Mouse (Mus musculus) hematopoietic multipotent progenitor cell, adult 10-12 weeks (in vitro differentiated cells): ENCODE results near the gene Ctbp2. TPM values are rescaled to one million over a fixed set of nuclear protein-coding genes. Genes with fewer than 3 reads are reported as not detected.

ENCODE experiments used
- polyA plus RNA-seq: library from polyadenylated mRNA; stranded (reverse); fragments of >175 nt; gene quantifications from 2 replicates; pipeline ENCODE4 v1.2.3, GENCODE M21; 2012; ENCODE audit warnings: low replicate concordance

Gene Ctbp2
- 10.9 and 14.4 TPM in 2 replicates for polyA plus RNA-seq

GRCm38 (mm10) chr7:133123999-133124700 lies at the start of gene Ctbp2:
Gene Ctbp2, minus strand, starts transcription at chr7:133124354.

GRCm38 (mm10) chr7:133123244-133123998 lies 733 bp downstream of the Ctbp2 start, which contains the start of gene Fgfr2:
Gene Fgfr2, minus strand, starts transcription at chr7:133123350.

Other genes with a start within 250 kb of the Ctbp2 start
- gene Zranb1, start 193.2 kb downstream of the Ctbp2 start, polyA plus RNA-seq, result 3.6 TPM in 2 replicates
- gene Fgfr2, start 1.0 kb downstream of the Ctbp2 start, polyA plus RNA-seq, result not detected in 2 replicates